Mouse (Mus musculus) G1E-ER4 (cell line): ENCODE results near the gene Pole3. TPM values are rescaled to one million over a fixed set of nuclear protein-coding genes. Genes with fewer than 3 reads are reported as not detected.

Source experiments
- GATA1 ChIP-seq: IDR thresholded peaks from one replicate; pipeline ENCODE4 v1.8.0; 2012; ENCODE audit warnings: low read length, inconsistent platforms
- polyA plus RNA-seq: library from polyadenylated mRNA; stranded (reverse); fragments of >175 nt; gene quantifications from 2 replicates; pipeline ENCODE4 v1.2.3, GENCODE M21; 2012

Gene Pole3
- polyA plus RNA-seq, 1 experiment: 53.6 TPM

DNA sequence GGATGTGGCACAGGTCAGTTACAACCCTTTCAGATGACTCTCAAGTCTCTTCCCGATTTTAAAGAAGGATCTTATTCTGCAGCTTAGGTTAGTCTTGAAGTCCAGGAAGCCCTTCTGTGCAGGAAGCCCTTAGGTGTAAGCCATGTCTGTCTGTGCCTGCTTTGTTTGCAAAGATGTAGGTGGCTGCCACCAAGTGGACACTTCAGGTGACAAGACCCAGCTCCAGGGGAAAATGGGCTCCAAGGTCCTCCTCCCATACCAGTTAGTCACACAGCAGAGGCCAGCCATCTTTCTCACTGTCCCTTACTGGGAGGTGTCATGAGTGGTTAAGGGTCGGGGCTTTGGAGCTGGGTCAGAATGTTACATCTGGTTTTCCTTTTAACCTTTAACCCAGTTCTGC, 18.1 kb downstream of the Pole3 start:
- TF ChIP-seq GATA1: no peak

DNA sequence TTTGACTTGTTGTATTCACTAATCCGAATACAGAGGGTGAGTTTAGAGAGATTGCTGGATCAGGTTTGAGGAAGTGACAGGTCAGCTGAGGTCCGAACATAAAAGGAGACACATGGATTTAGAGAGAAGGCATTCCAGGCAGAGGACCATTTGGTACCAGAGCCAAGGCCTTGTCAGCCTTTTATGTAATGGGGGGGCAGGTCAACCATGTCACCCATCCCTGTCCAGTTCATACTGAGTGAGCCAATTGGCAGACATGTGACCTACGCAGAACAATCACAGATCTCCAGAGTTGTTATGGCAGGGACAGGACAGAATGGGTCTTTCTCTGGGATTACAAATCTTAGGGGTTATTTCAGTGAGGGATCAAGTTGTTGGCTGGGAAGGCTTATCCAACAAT, 18.9 kb downstream of the Pole3 start:
- TF ChIP-seq GATA1: no peak

DNA sequence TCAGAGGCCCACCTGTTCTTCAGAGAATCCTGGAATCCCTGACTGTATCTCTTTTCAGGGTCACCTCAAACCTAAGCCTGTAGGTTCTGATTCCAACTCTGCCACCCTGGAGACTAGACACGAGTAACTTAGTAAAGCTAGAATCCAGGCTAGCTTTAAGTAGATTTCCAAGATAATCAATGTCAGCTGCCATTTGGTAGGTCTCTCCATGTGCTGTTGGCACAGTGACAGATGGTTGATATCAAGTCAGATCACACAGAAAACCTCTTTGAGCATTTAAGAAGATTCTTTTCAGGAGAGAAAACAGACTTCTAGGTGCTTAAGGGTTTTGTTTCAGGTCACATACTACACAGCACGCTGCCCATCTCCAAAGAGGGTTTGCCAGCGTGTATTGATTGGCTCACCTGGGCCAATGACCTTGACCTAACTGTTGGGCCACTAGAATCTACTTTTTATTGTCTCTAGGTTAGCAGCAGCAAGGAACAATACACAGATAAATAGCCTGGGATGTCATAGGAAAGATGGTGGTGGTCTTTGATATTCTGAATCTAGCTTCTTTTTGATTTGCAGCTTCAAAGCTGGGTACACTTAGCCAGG, 21.4 kb downstream of the Pole3 start, which contains the start of gene Hdhd3:
TSS of gene Hdhd3 (minus strand) at position 94 of the 597 bp plus-strand sequence.
- TF ChIP-seq GATA1: no peak

DNA sequence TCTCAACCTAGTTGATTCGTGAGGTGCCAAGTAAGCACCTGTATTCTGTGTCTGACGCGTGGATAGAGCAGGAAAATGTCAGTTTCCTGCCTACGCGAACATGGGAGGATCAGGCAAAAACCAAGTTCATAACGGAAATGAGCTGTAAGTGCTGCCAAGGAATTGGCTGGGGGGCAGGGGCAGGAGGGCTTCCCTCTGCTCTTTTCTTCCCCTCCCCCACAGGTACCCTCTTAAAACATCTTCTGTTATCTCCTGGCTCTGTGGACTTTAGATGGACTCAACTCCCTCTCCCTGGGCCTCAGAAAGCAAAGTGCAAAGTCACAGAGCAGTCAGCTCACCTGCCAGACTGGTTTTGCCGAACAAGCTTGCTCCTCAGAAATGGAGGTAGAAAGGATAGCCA, 21.9 kb downstream of the Pole3 start:
- TF ChIP-seq GATA1: no peak

DNA sequence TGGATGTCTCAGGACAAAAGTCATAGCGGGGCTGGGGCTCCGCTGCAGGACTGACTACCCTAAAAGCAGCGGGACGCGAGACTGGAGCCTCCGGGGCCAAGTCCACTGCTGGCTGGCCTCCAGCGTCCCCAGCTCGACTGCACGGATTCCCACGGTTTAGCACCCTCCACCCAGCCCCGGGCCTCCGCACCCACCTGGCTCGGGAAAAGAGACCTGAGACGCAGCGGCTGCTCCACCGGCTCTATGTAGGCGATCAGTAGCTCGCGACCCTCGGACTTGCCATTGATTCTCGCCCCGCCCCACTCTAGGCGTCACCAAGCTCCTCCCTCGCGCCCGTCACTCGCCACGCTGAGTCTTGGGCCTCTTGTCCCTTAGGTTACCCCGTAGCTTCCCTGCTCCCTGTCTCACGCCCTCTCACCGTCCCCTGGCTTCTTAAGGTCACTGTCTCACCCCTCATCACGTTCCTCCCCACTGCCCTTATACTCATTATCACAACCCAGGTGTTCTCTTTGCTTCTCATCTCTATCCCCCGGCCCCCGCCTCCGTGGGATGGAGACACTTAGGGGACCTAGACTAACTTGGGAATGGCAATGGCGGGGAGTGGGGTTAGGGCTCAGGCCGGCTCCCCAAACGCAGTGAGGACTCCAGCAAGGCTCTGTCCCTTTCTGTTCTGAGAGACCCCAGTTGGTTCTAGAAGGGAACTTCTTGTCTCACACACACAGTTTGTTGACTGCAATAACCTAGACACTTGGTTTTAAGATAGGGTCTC, 22.7 kb downstream of the Pole3 start:
- no peak for TF ChIP-seq GATA1

DNA sequence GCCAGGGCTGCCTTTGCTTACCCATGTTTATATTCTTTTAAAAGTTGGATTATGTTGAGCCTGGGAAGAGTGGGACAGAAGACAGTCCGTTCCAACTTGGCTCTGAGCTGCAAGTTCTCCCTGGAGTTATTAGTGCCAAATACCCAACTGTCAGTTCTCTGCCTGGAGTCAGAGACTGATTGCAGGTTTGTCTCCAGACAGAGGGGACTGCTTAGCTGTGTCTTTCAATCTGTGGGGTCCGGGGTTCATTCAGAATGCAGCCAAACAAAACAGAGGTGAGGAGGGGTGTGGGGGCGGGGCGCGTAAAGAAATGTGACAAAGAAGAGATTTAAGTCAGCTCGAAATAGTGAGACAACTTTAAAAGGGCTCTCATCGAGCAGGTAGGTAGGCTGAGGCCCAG, 23.3 kb downstream of the Pole3 start:
- no peak for TF ChIP-seq GATA1

DNA sequence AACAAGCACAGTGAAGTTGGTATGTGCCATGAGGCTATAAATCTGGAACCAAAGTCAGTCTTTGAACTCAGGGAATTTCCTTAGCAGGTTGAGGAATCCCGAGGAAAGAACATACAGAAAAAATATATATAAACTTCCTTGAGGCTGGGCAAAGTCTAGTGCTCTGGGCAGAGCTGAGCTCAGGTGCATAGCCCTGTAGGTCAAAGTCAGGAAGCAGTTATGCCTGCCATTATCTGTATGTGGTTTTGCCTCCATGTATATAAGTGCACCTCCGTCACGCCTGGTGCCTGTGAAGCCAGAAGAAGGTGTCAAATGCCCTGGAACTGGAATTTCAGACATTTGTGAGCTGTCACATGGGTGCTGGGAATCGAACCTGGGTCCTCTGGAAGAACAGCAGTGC, 24.1 kb downstream of the Pole3 start:
- no peak for TF ChIP-seq GATA1

DNA sequence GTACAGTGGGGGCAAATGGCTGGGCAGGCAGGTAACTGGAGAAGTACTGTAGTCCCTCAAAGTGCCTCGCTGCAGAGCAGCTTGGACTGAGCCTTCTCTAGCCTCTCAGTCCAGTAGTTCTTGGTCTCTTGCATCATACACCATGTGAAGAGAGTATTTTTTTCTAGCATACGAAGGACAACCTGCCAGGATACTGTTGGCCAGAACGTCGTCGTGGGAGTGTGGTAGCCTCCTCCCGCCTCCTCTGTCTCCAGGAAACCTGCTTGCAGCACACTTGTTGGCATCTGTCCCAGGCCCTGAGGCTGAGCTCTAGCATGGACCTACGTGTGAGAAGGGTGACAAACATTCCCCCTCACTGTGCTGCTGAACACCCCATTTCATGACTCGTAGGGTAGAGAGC, 28.1 kb downstream of the Pole3 start:
- no peak for TF ChIP-seq GATA1

DNA sequence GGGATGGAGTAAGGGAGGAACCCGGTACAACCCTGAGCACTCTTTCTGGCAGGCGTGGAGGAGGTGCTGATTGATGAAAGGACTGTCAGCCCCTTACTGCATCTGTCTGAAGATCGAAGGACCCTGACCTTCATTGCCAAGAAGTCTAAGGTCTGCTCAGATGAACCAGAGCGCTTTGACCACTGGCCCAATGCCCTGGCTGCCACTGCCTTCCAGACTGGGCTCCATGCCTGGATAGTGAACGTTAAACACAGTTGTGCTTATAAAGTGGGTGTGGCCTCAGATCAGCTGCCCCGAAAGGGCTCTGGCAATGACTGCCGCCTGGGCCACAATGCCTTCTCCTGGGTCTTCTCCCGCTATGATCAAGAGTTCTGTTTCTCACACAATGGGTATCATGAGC, 28.9 kb downstream of the Pole3 start:
- TF ChIP-seq GATA1: no peak

DNA sequence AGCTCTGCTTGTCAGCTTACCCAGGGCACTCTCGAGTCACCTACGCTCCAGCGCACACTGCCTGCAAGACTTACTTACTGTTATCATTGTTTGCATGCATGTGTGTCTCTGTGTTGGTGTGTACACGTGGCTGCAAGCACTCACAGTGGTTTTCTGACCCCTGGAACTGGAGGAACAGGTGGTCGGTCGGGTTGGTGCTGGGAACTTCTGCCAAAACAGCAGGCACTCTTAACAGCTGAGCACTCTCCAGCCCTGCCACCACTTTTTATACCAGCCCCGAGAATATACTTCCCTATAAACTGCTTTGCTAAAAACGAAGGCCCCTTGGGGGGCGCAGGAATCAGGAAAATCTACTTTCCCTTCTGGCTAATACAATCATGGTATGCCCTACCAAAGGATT, 30.6 kb downstream of the Pole3 start:
- no peak for TF ChIP-seq GATA1

DNA sequence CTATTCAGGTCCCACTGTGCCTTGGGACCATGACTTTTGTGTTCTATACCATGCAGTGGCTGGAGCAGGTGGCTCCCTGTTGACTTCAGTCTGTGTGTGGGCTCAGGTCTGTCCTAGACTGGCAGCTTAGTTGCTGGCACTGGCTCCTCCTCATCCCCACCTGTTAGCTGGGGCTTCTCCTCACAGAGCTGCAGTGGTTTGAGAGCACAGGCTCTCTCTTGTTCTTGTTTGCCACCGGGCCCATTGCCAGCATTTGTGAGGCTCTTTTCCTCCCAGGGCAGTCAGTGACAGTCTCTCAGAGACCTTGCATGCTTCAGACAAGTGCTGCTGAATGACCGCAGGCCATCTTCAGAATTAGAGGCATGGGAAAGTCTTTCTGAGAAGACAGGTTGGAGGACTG, 32.2 kb downstream of the Pole3 start:
- TF ChIP-seq GATA1: no peak

DNA sequence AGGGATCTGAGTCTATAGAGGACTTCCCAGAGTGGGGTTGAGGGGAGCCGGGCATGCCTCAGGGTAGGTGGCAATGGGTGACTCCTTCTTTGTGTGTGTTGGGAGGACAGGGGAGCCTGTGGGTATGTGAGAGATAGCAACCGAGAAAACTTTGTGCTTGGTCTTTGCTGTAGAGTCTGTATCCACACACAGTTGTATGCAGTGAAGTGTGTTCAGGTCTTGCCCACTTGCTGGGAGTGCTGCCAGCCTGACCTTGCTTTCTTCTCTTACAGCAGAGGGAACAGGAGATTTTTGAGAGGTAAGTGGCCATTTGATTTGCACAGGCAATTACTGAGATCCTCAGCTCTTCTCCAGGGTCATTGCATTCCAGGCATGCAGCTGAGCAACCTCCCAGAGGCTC, 37.0 kb downstream of the Pole3 start:
- TF ChIP-seq GATA1: no peak

DNA sequence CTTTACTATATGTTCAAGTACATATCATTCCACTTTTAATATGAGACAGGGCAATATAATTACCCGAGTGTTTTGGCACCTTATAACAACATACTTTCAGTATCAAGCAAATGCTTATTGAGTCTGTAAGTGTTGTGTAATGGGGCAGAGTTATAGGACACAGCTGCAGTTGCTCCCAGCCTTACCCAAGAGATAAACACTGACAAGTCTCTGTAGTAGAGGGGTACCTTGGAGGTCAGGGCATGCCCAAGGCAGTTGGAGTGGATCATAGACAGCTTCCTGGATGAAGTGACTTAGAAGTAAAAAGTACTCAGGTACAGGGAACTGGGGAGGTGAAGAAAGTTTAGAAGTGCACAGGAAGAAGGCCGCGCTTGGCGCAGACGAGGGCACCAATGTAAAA, 37.7 kb downstream of the Pole3 start:
- no peak for TF ChIP-seq GATA1

DNA sequence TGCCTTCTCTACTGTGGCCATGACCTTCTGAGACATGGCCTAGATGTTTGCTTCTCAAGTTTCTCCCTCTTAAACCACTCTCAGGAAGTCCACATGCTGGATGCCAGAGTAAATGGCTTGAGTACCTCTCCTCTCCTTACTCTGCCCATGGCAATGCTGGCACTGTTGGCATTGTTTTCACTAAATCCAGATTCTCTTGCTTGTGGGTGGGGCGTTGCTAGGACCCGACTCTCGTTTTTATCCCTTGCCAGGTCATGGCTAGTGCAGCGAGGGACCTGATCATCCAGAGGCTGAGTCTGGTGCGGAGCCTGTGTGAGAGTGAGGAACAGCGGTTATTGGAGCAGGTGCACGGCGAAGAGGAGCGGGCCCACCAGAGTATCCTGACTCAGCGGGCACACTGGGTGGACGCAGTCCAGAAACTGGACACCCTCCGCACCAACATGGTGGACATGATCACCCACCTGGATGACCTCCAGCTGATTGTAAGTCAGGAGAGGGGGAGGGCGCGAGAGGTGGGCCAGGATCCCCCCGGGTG, 38.6 kb downstream of the Pole3 start:
- TF ChIP-seq GATA1: no peak

DNA sequence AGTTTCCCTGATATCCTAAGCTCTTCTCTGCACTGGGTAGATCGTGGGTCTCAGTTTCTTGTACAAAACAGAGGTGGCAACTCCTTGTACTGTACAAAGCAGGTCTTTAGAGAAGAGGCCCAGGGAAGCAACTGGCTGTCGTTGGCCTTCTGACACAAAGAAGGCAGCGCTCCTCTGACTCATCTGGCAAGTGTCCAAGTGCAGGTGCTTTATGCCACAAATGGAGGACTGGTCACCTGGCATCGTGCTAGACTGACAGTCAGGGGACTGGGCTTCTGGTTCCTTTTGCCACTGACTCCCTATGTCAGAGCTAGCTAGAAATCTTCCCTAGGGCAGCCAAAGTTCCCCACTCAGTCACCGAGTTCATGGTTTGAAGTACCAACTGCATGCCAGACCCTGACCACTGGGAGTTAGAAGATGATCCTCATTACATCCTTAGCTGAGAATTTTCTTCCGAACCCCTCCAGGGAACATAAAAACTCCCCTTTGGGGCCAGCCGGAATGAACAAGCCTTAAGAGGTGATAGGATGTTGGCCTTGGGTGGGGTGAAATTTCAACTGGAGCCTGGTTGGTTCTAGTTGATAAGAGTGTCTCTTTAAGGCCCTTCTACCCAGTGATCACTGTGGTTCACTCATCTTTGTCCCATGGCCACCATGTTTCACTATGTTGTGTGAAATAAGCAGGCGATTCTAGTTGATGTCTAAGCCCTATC, 39.3 kb downstream of the Pole3 start:
- no peak for TF ChIP-seq GATA1

DNA sequence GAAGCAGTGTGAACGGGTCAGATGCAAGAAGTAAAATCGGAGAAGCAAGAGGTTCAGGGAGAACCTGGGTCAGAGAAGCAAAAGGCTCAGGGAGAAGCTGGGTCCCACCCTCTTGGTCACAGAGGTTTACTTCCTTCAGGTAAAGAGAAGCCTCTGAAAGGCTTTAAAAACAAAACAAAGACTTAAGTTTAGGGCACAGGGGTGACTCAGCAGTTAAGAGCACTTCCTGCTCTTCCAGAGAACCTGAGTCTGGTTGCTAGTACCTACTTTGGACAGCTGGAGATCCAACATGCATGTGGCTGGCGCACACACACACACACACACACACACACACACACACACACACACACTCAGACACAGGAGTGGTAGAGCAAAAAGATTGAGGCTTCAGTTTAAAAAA, 39.9 kb downstream of the Pole3 start:
- TF ChIP-seq GATA1: no peak
